Mouse (Mus musculus): Measurements from ENCODE around the gene Rnf44. TPM values are rescaled to one million over a fixed set of nuclear protein-coding genes. Genes with fewer than 3 reads are reported as not detected.

Gene Rnf44
- polyA plus RNA-seq, 1 experiment from 2014 or later = 115 TPM

GRCm38 (mm10) chr13:54681291-54681690, 12.4 kb downstream of the Rnf44 start:
- no peak overlapping the region for H3K27ac ChIP-seq (ENCODE audit: low read depth, low read length)
- no peak overlapping the region for H3K9ac ChIP-seq (ENCODE audit: low read depth, low read length)
- no peak overlapping the region for H3K4me3 ChIP-seq (ENCODE audit: low read depth, low read length)
- DNase-seq (ENCODE audit: low spot score) (no peak), ATAC-seq (ENCODE audit: low FRiP score) (no peak)
- no peaks in the 10 kb centered on the region for H3K27me3 ChIP-seq (ENCODE audit: control insufficient read depth, insufficient read depth, low read length)
- peaks cover 28% of the 10 kb centered on the region for H3K36me3 ChIP-seq (ENCODE audit: control insufficient read depth, insufficient read depth, low read length)
- H3K4me1 ChIP-seq (replicated peaks; ENCODE audit: control insufficient read depth, insufficient read depth, low read length) = peaks cover 9% of the 10 kb centered on the region; the same call in 1 of the 2 replicates
- WGBS = 89% methylated on average over 8 of the region's 8 CpGs
- H3K4me2 ChIP-seq (replicated peaks; ENCODE audit: low read depth, low read length) = no peak overlapping the region
- no peaks in the 10 kb centered on the region for H3K9me3 ChIP-seq (ENCODE audit: control insufficient read depth, low read length)

GRCm38 (mm10) chr13:54680184-54680853, 13.4 kb downstream of the Rnf44 start:
- 85% methylated on average over 17 of the region's 17 CpGs for WGBS

GRCm38 (mm10) chr13:54678263-54678662, 15.4 kb downstream of the Rnf44 start:
- Histone ChIP-seq H3K27ac (ENCODE audit: low read depth, low read length) (no peak overlapping the region), H3K9ac (ENCODE audit: low read depth, low read length) (no peak overlapping the region), H3K4me3 (ENCODE audit: low read depth, low read length) (no peak overlapping the region), H3K4me1 (replicated peaks; ENCODE audit: control insufficient read depth, insufficient read depth, low read length) (no peaks in the 10 kb centered on the region), H3K27me3 (ENCODE audit: control insufficient read depth, insufficient read depth, low read length) (no peaks in the 10 kb centered on the region), H3K4me2 (replicated peaks; ENCODE audit: low read depth, low read length) (no peak overlapping the region), H3K9me3 (ENCODE audit: control insufficient read depth, low read length) (no peaks in the 10 kb centered on the region), H3K36me3 (ENCODE audit: control insufficient read depth, insufficient read depth, low read length) (peaks cover 25% of the 10 kb centered on the region)
- 85% methylated on average over 4 of the region's 4 CpGs for WGBS
- DNase-seq (ENCODE audit: low spot score) = no peak
- ATAC-seq (ENCODE audit: low FRiP score) = no peak

More at GRCm38 (mm10) chr13:54680184-54680853, 13.4 kb downstream of the Rnf44 start:
- Histone ChIP-seq H3K27ac (ENCODE audit: low read depth, low read length) (no peak overlapping the region), H3K4me2 (replicated peaks; ENCODE audit: low read depth, low read length) (no peak overlapping the region), H3K9ac (ENCODE audit: low read depth, low read length) (no peak overlapping the region), H3K4me3 (ENCODE audit: low read depth, low read length) (no peak overlapping the region), H3K4me1 (replicated peaks; ENCODE audit: control insufficient read depth, insufficient read depth, low read length) (peaks cover 3% of the 10 kb centered on the region; the same call in 1 of the 2 replicates), H3K36me3 (ENCODE audit: control insufficient read depth, insufficient read depth, low read length) (peaks cover 28% of the 10 kb centered on the region), H3K9me3 (ENCODE audit: control insufficient read depth, low read length) (no peaks in the 10 kb centered on the region), H3K27me3 (ENCODE audit: control insufficient read depth, insufficient read depth, low read length) (no peaks in the 10 kb centered on the region)
- ATAC-seq (ENCODE audit: low FRiP score) = peak; percentile 20; the same call in 1 of the 2 replicates
- no peak for DNase-seq (ENCODE audit: low spot score)

- ATAC-seq (ENCODE audit: low FRiP score) = no peak
- Histone ChIP-seq H3K4me2 (replicated peaks; ENCODE audit: low read depth, low read length) (no peak overlapping the region), H3K9ac (ENCODE audit: low read depth, low read length) (no peak overlapping the region), H3K9me3 (ENCODE audit: control insufficient read depth, low read length) (no peaks in the 10 kb centered on the region), H3K4me1 (replicated peaks; ENCODE audit: control insufficient read depth, insufficient read depth, low read length) (no peaks in the 10 kb centered on the region), H3K27me3 (ENCODE audit: control insufficient read depth, insufficient read depth, low read length) (no peaks in the 10 kb centered on the region), H3K27ac (ENCODE audit: low read depth, low read length) (0 out of 2 replicates have a peak overlapping the region, but pooled peaks have one; percentile 1), H3K36me3 (ENCODE audit: control insufficient read depth, insufficient read depth, low read length) (peaks cover 5% of the 10 kb centered on the region), H3K4me3 (ENCODE audit: low read depth, low read length) (no peak overlapping the region)
- DNase-seq (ENCODE audit: low spot score) = no peak
- 65% methylated on average over 11 of the region's 11 CpGs for WGBS
Measured at GRCm38 (mm10) chr13:54675895-54676590, 17.7 kb downstream of the Rnf44 start.

- H3K27ac ChIP-seq (ENCODE audit: low read depth, low read length) = no peak overlapping the region
- H3K9ac ChIP-seq (ENCODE audit: low read depth, low read length) = no peak overlapping the region
- H3K9me3 ChIP-seq (ENCODE audit: control insufficient read depth, low read length) = no peaks in the 10 kb centered on the region
- no peaks in the 10 kb centered on the region for H3K4me1 ChIP-seq (replicated peaks; ENCODE audit: control insufficient read depth, insufficient read depth, low read length)
- no peak overlapping the region for H3K4me3 ChIP-seq (ENCODE audit: low read depth, low read length)
- 74% methylated on average over 2 of the region's 2 CpGs for WGBS
- no peaks in the 10 kb centered on the region for H3K27me3 ChIP-seq (ENCODE audit: control insufficient read depth, insufficient read depth, low read length)
- no peak overlapping the region for H3K4me2 ChIP-seq (replicated peaks; ENCODE audit: low read depth, low read length)
- DNase-seq (ENCODE audit: low spot score) = no peak
- 0 out of 2 replicates have a peak, but pooled peaks cover 3% of the 10 kb centered on the region for H3K36me3 ChIP-seq (ENCODE audit: control insufficient read depth, insufficient read depth, low read length)
- no peak for ATAC-seq (ENCODE audit: low FRiP score)
Measured at GRCm38 (mm10) chr13:54670491-54670890, 23.2 kb downstream of the Rnf44 start.

- H3K4me3 ChIP-seq (ENCODE audit: low read depth, low read length) = no peak overlapping the region
- no peak overlapping the region for H3K27ac ChIP-seq (ENCODE audit: low read depth, low read length)
- H3K4me2 ChIP-seq (replicated peaks; ENCODE audit: low read depth, low read length) = no peak overlapping the region
- H3K27me3 ChIP-seq (ENCODE audit: control insufficient read depth, insufficient read depth, low read length) = no peaks in the 10 kb centered on the region
- DNase-seq (ENCODE audit: low spot score) = no peak
- no peaks in the 10 kb centered on the region for H3K9me3 ChIP-seq (ENCODE audit: control insufficient read depth, low read length)
- H3K36me3 ChIP-seq (ENCODE audit: control insufficient read depth, insufficient read depth, low read length) = peaks cover 9% of the 10 kb centered on the region
- no peaks in the 10 kb centered on the region for H3K4me1 ChIP-seq (replicated peaks; ENCODE audit: control insufficient read depth, insufficient read depth, low read length)
- ATAC-seq (ENCODE audit: low FRiP score) = no peak
- no peak overlapping the region for H3K9ac ChIP-seq (ENCODE audit: low read depth, low read length)
- WGBS = 94% methylated on average over 7 of the region's 7 CpGs
Measured at GRCm38 (mm10) chr13:54665062-54665461, 28.6 kb downstream of the Rnf44 start.

GRCm38 (mm10) chr13:54664509-54664908, 29.2 kb downstream of the Rnf44 start:
- Histone ChIP-seq H3K4me1 (replicated peaks; ENCODE audit: control insufficient read depth, insufficient read depth, low read length) (no peaks in the 10 kb centered on the region), H3K27ac (ENCODE audit: low read depth, low read length) (no peak overlapping the region), H3K9ac (ENCODE audit: low read depth, low read length) (no peak overlapping the region), H3K9me3 (ENCODE audit: control insufficient read depth, low read length) (no peaks in the 10 kb centered on the region), H3K36me3 (ENCODE audit: control insufficient read depth, insufficient read depth, low read length) (peaks cover 9% of the 10 kb centered on the region), H3K27me3 (ENCODE audit: control insufficient read depth, insufficient read depth, low read length) (no peaks in the 10 kb centered on the region), H3K4me2 (replicated peaks; ENCODE audit: low read depth, low read length) (no peak overlapping the region), H3K4me3 (ENCODE audit: low read depth, low read length) (no peak overlapping the region)
- DNase-seq (ENCODE audit: low spot score) = no peak
- WGBS = 88% methylated on average over 1 of the region's 1 CpGs
- ATAC-seq (ENCODE audit: low FRiP score) = no peak

- Histone ChIP-seq H3K27me3 (ENCODE audit: control insufficient read depth, insufficient read depth, low read length) (no peaks in the 10 kb centered on the region), H3K4me3 (ENCODE audit: low read depth, low read length) (no peak overlapping the region), H3K4me1 (replicated peaks; ENCODE audit: control insufficient read depth, insufficient read depth, low read length) (no peaks in the 10 kb centered on the region), H3K27ac (ENCODE audit: low read depth, low read length) (no peak overlapping the region), H3K4me2 (replicated peaks; ENCODE audit: low read depth, low read length) (no peak overlapping the region), H3K9me3 (ENCODE audit: control insufficient read depth, low read length) (no peaks in the 10 kb centered on the region), H3K36me3 (ENCODE audit: control insufficient read depth, insufficient read depth, low read length) (peaks cover 9% of the 10 kb centered on the region), H3K9ac (ENCODE audit: low read depth, low read length) (no peak overlapping the region)
- ATAC-seq (ENCODE audit: low FRiP score) (no peak), DNase-seq (ENCODE audit: low spot score) (no peak)
- 85% methylated on average over 4 of the region's 4 CpGs for WGBS
Measured at GRCm38 (mm10) chr13:54663999-54664398, 29.7 kb downstream of the Rnf44 start.

GRCm38 (mm10) chr13:54661358-54661757, 32.3 kb downstream of the Rnf44 start:
- no peaks in the 10 kb centered on the region for H3K27me3 ChIP-seq (ENCODE audit: control insufficient read depth, insufficient read depth, low read length)
- H3K9me3 ChIP-seq (ENCODE audit: control insufficient read depth, low read length) = no peaks in the 10 kb centered on the region
- H3K4me3 ChIP-seq (ENCODE audit: low read depth, low read length) = no peak overlapping the region
- DNase-seq (ENCODE audit: low spot score) (no peak), ATAC-seq (ENCODE audit: low FRiP score) (no peak)
- H3K9ac ChIP-seq (ENCODE audit: low read depth, low read length) = no peak overlapping the region
- H3K4me2 ChIP-seq (replicated peaks; ENCODE audit: low read depth, low read length) = no peak overlapping the region
- no peaks in the 10 kb centered on the region for H3K4me1 ChIP-seq (replicated peaks; ENCODE audit: control insufficient read depth, insufficient read depth, low read length)
- no peak overlapping the region for H3K27ac ChIP-seq (ENCODE audit: low read depth, low read length)
- peaks cover 13% of the 10 kb centered on the region for H3K36me3 ChIP-seq (ENCODE audit: control insufficient read depth, insufficient read depth, low read length)
- 85% methylated on average over 12 of the region's 12 CpGs for WGBS

All from hindbrain, embryonic 11.5 days (tissue).